Mouse (Mus musculus) adrenal gland, adult (tissue): Measurements from ENCODE around the gene Tmem223.

Experiments used
- DNase-seq, 2 experiments: peaks; one replicate each; pipeline ENCODE4 v3.0.0; 2022 to 2023; ENCODE audit warnings: low spot score in 1 of 2; ENCODE audit not compliant: inconsistent age in 2 of 2

The Tmem223 gene

GRCm38 (mm10) chr19:8802130-8802821 lies 31.5 kb downstream of the Tmem223 start, which contains the start of gene Zbtb3:
Zbtb3 (plus strand) TSS chr19:8802555.
- peak; percentile 97 to 98 for DNase-seq

DNA sequence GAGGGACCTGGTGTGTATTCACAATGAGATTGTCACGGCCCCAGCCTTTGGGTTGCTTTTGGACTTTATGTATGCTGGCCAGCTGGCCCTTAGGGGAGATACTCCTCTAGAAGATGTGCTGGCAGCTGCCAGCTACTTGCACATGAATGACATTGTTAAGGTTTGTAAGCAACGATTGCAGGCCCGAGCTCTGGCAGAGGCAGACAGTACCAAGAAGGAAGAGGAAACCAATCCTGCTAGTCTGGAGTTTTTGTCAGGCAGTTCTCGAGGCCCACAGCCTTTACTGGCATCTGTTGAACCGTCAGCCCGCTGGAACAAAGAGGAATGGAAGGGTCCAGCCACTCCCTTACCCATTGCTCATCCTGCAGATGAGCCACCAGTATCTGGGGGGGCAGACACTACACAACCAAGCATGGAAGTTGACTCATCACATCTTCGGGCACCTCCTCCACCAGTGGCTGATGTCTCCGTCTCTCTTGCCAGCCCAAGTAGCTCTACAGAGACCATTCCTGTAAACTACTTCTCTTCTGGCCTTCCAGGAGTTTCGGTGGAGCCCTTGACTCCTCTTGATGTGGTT lies 32.5 kb downstream of the Tmem223 start:
- DNase-seq, result no peak

GRCm38 (mm10) chr19:8803879-8804660 lies 33.3 kb downstream of the Tmem223 start:
- DNase-seq, result no peak

DNA sequence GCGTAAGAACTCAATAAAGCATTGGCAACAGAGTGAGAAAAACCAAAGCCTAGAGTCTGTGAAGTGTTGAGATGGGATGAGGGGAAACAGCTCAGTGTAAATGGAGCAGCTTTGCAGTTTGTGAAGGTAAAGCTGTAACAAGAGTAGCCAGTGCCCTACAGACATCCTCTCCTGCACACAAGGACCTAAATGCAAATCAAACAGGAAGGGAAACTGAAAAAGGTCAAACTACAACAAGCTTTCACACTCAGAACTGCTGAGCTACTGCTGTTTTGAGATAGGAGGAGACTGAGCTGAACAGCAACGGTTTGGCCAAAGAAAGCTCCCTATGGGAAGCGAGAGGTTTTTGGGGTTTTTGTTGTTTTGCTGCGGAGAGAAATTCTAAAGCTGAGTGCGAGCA lies 36.0 kb downstream of the Tmem223 start:
- no peak for DNase-seq

GRCm38 (mm10) chr19:8815812-8816211 lies 45.0 kb downstream of the Tmem223 start:
- DNase-seq, result peak in 1 of 2 experiments; percentile 77

GRCm38 (mm10) chr19:8817001-8817400 lies 46.2 kb downstream of the Tmem223 start:
- DNase-seq, result no peak

GRCm38 (mm10) chr19:8818301-8818798 lies 47.6 kb downstream of the Tmem223 start:
- DNase-seq, result no peak

DNA sequence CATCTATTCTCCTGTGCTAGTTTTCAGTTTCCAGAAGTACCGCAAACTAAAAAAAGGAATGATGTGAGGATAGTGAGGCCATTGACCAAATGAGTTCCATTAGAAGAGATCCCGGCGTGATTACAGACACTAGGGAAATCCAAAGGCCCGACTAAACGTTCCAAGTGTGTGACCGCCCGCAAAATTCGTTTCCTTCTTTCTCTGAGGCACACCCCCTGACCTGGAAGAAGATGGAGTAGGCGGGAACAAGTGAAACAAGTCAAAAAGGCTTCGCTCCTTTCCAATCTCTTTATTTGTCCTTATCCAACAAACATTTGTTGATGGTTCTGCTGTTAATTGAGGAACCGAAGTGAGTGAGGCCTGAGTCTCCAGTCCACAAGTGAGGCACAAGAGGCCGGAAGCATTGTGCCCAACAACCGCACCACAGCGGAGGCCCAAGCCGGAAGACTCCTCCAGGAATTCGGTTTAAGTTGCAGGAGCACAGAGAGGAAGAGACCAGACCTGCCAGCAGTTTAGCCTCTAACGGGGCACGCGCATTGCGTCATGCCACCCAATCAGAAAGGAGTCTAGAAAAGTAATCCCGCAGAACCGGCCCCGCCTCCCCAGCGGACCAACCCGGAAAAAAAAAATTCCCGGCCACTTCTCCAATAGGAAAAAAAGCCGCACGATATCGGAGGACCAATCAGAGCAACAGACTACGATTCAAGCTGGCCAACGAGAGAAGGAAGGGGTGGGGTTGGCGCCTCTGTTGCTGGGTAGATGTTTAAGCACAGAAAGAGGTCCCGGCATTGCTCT lies 48.2 kb downstream of the Tmem223 start, which contains the start of gene Ttc9c:
Gene Ttc9c (minus strand): TSS at position 533 of the 795 bp plus-strand sequence.
- DNase-seq, result peak; percentile 98 to 99

DNA sequence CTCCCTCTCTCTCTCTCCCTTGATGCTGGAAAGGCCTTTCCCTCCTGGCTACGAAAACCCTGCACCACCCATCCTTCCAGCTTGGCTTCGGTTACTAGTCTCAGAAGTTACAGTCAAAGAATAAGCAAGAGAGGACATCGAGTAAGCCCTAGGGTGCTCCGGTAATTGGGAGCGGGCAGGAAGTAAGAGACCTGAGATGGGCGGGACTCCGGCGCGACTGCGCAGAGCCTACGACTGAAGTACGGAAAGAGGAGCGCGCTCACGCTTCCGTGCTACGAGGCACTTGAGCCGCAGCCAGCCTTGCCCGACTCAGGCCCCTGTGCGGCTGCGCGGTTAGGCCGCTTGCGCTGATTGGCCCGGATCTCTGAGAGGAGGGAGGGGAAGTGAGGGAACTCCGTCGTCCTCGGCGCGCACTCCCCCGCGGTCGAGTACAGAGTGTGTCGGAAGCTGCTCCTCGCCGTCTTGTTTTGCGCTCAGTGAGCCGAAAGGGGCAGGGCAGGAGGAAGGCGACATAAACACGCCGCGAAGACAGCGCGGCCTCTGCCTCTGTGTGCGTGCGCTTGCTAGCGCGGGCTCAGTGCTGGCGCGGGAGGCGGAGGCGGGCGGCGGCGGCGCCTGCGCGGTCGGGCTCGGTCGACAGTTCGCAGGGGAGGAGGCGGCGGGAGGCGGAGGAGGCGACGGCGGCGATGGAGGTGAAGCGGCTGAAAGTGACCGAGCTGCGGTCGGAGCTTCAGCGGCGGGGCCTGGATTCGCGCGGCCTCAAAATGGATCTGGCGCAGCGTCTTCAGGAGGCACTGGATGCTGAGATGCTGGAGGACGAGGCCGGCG lies 49.0 kb downstream of the Tmem223 start, which contains the start of gene Hnrnpul2:
Gene Hnrnpul2 (plus strand): TSS at position 415 of the 828 bp plus-strand sequence.
- peak in 1 of 2 experiments; percentile 99 for DNase-seq

GRCm38 (mm10) chr19:8820424-8820956 lies 49.7 kb downstream of the Tmem223 start:
- DNase-seq, result no peak

GRCm38 (mm10) chr19:8821146-8821545 lies 50.4 kb downstream of the Tmem223 start:
- DNase-seq, result no peak
